Mouse (Mus musculus) frontal cortex, postnatal 25 days (tissue): ENCODE measurements around the gene Tceanc.
"Not testable (repeated sequence)": the region's sequence is repeated elsewhere in the genome, so short reads cannot be mapped to it uniquely, and the experiment has no call there.

Source experiments
- DNase-seq, 2 experiments: peaks; one replicate each; pipeline ENCODE4 v3.0.0; 2022; ENCODE audit warnings: low spot score in 2 of 2

The Tceanc gene

DNA sequence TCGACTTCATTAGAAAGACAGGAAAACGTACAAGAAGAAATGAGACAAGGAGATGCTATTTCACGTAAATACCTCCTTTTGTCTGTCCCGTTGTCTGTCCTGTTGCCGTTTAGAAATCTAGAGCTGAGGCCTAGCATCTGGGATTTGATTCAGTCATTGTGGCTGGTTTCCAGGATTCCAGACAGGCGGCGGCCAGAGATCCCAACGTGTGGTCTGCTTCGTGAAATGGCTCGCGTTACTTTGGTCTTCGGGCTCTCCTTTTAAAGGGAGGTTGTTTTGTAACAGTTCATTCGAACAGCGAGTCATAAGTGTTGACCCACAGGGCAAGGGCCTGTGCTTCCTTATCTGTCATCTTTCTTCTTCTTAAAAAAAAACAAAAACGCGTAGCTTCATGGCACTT is at the start of gene Tceanc:
Gene Tceanc (minus strand): TSS at position 223 of the 400 bp plus-strand sequence.
- DNase-seq = no peak

DNA sequence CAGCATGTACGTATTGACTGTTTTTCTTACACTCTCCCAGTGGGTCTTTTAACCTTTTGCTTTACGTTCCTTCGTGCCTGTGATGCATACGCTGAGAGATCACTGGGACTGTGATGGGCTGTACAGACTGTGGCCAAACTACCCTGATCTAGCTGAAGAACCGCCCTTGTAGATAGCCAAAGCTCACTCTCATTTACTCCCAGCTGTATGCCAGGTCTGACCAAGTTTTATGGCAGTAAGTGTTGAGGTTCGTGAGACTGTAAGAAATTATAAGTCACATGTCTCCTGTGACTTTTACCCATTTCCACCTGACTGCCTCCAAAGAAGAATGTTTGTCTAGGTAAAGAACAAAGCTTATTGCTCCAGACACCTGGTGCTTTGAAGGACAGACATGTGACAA is 47.6 kb upstream of the Tceanc start:
- no peak for DNase-seq

DNA sequence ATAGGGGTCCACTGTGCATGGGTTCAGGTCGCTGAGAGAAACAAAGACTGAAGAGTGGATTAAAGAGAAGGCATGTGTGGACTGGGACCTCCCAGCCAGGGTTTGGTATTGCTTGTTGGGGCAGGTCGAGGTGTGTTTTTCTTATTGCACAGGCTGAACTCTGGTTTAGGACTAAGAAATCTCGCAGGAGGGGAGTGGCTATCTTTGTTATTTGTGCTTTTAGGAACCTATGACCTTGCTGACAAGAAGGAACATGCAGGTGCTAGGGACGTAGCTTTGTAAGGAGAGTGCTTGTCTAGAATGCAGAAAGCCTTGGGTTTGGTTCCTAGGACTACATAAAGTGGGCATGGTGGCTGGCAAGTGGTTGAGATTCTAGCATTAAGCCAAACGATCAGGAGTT is 47.0 kb upstream of the Tceanc start:
- no peak for DNase-seq

DNA sequence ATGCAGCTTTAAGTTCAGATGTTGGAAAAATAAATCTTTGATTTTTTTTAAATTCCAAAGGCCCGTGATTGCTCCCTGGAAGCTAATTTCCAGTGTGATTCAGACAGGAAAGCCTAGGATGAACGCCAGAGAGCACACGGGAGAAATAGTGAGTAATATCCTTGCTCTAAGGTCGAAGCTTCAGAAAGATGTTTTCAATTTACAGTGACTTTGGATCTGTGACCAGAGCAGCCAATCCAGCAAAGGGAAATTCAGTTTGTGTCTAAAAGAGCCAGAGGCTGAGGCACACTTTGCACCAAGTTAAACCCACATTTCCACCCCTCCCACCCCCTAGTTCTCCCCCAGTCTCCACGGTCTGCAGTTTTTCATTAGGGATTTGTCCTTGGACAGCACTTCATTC is 46.5 kb upstream of the Tceanc start:
- no peak for DNase-seq

GRCm38 (mm10) chrX:166559333-166559732 is 41.0 kb upstream of the Tceanc start:
- DNase-seq = no peak

- DNase-seq = no peak
Measured at GRCm38 (mm10) chrX:166552355-166552754, 34.0 kb upstream of the Tceanc start.

DNA sequence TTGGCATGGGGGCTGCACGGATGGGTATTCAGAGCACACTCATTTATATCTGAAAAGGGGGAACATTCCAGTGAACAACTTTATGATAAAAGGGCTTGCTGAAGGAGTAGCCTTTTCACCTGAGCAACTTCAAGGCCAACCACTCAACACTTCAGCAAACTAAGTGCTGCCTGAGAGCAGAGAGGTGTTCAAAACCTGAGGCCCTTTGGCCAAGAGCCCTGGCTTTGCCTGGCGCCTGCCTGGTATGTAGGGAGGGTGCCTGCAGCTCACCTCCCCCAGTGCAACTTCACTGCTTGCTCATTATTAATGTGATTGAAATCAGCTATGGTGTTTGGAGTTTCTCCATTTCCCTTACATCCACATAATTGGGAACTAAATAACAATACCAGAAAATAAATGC is 28.1 kb upstream of the Tceanc start:
- no peak for DNase-seq

DNA sequence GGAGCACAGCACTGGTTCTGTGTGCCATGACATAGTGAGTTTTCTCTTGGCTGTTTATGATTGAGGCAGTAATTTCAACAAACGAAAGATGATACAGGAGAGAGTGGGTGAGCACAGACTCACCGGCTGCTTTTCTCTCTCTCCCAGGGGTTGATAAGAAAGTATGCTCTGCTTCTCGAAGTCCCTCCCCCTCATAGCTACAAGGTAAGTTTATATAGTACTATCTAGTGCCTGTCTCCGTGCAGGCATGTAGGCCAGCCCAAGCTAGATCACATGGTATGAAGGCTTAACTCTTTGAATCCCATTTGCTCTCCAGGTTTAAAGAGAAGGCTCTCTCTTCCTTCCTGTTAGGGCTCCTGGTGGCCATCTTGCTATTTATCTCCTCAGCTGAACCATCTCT is 16.8 kb upstream of the Tceanc start:
- DNase-seq = no peak

- DNase-seq = no peak
Measured at GRCm38 (mm10) chrX:166533432-166533831, 15.1 kb upstream of the Tceanc start.

- DNase-seq = no peak
Measured at GRCm38 (mm10) chrX:166531671-166532070, 13.3 kb upstream of the Tceanc start.

GRCm38 (mm10) chrX:166528126-166528525 is 9.8 kb upstream of the Tceanc start:
- DNase-seq = no peak

- no peak for DNase-seq
Measured at GRCm38 (mm10) chrX:166525637-166526315, 7.4 kb upstream of the Tceanc start.

DNA sequence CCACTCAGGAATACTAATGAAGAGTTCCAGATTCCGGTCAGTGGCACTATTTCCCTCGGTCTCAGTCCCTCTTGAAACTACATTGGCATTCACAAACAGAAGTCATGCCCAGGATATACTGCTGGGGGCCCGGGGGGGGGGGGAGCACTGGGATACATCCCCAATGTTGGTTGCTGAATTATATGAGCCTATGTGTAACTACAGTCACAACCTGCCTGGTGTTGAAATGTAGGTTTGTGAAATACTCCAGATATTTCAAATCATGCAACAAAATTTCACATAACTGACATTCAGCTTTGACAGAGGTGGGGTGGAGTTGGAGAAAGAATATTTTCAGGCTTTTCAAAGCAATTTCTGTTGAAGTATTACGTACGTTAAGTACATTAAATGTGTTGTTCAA is 2.4 kb upstream of the Tceanc start:
- no peak for DNase-seq

GRCm38 (mm10) chrX:166516631-166517030 is 1.7 kb downstream of the Tceanc start:
- DNase-seq = no peak

DNA sequence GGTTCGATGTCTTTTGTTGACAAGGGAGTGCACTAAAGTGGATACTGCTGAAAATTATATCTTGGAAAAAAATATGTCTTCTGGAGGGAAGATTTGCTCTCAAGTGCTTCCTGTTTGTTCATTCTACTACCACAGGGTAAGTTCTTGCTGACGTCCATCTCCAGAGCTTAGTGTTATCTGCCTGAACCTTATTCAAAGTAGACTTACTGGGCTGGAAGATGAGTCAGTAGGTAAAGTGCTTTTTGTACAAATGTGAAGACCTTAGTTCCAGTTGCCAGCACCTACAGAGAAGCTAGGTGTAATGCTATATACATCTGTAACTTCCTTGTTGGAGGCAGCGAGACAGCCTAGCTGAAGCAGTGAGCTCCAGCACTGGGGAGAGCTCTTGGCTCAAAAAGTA is 2.4 kb downstream of the Tceanc start:
- no peak for DNase-seq

GRCm38 (mm10) chrX:166514035-166514434 is 4.3 kb downstream of the Tceanc start:
- not testable (repeated sequence) for DNase-seq

- no peak for DNase-seq
Measured at GRCm38 (mm10) chrX:166512071-166512470, 6.3 kb downstream of the Tceanc start.

GRCm38 (mm10) chrX:166511107-166511506 is 7.3 kb downstream of the Tceanc start:
- DNase-seq = no peak

DNA sequence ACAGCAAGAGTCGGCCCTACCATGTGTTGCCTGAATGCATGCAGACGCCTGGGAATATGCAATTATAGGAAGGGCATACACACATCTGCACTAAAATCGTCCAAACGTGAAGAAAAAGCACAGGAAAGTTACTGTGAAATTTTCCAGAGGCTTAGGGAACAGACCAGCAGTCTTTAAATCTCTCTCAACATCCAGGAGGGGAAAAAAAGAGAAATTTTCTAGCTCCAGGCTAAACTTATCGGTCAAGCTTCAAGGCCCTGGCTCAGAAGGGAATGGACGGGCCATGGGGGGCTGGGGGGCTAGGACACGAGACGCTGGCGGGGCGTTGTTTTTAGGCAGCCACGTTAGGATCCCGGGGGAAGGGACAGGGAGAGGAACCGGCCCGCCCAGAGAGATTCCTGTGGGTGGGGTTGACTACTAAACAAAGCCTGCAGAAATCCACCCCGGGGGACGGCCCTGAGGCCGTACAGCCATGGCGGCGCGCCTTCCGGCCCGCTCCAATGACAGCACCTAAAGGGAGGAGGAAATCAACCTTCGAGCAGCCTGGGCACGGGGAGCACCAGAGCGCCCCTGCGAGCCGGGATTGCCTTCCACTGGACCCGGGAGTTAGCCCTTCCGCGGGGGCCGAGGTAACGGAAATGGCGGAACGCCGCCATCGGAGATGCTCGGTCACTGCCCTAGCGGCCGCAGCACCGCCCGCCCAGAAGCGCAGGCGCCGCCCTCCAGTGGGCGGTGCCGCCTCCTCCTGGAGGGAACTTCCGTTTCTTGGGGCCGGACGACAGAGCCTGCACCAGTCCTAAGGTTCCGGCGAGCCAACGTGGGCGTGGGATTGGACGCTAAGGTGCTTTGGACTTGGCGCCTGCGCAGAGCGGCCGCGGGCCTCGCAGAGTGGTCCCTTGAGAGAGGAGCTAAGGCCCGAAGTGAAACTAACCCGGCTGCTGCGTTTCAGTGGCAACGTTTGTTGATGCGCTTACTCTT is 8.3 kb downstream of the Tceanc start:
- DNase-seq = peak; percentile 71 to 81

DNA sequence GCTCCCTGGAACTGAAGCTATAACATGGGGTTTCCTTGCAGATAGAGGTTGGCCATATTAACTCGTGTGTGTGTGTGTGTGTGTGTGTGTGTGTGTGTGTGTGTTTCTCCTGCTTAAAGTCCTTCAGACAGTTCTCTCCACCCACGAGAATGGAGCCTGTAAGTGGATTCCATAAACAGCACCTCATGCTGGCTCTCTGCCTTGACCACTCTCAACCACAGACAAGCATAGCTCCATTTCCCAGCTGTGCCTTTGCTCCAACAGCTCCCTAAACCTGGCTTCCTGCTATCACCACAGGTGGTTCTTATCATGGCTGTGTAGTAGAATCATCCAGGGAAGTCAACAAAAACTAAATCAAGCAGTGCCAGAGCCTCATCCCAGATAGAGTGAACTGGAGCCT is 13.9 kb downstream of the Tceanc start:
- no peak for DNase-seq

DNA sequence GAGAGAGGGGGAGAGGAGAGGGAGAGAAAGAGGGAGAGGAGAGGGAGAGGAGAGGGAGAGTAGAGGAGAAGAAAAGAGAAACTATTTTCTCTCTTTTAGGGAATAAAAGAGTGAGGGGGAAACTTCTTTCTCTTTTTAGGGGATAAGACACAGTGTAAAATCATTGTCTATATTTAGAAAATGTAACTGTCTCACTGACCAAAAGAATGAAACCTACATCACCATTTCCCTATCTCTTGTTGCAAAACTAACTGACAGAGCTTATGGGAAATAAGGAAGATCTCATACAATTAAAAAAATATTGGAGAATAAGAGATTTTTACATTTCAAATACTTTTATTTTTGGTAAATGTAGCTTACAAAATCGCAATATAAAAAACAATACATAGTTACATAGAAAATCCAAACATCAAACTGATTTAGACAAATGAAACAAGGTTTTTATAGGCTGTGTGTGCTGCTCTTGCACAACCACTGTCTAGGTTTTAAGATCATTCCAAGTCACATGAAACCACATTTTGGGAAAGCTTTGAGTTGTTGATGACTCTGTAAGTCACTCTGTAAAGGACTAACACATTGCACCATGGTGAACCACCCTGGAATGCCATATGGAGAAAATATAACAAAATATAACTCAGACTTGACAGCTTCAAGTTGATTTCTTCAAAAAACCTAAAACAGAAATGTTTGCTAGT is 18.7 kb downstream of the Tceanc start:
- no peak for DNase-seq

DNA sequence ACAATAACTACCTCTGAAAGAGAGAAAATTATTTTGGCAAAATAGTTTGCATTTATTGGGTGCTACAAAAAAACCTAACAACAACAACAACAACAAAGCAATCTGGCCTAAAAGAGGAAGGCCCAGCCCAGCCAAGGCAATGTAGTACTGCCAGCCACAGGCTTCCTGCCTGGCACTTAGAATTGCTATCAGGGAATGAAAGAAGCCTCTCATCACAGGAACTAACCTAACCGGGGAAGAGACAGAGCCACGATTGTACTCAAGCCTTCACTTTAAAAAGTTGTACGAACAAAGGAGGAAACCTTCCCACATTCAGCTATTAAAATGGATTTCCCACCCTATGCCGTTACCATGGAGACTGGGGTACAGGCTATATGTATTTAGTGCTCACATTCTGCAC is 20.6 kb downstream of the Tceanc start:
- DNase-seq = no peak
